Mouse (Mus musculus): Measurements from ENCODE around the gene Vstm4.

Gene Vstm4

GRCm38 (mm10) chr14:32859831-32860569 is 3.4 kb downstream of the Vstm4 start:
- no peak for DNase-seq (ENCODE audit: low read depth)

- no peak for DNase-seq (ENCODE audit: low read depth)
Observed at GRCm38 (mm10) chr14:32861149-32861581, 4.6 kb downstream of the Vstm4 start.

- DNase-seq (ENCODE audit: low read depth): no peak
Observed at GRCm38 (mm10) chr14:32861656-32862055, 5.1 kb downstream of the Vstm4 start.

GRCm38 (mm10) chr14:32865331-32865730 is 8.8 kb downstream of the Vstm4 start:
- no peak for DNase-seq (ENCODE audit: low read depth)

- no peak for DNase-seq (ENCODE audit: low read depth)
Observed at GRCm38 (mm10) chr14:32871963-32872362, 15.4 kb downstream of the Vstm4 start.

- DNase-seq (ENCODE audit: low read depth): no peak
Observed at GRCm38 (mm10) chr14:32877549-32877948, 21.0 kb downstream of the Vstm4 start.

GRCm38 (mm10) chr14:32880332-32880731 is 23.8 kb downstream of the Vstm4 start:
- DNase-seq (ENCODE audit: low read depth): no peak

GRCm38 (mm10) chr14:32881693-32882092 is 25.1 kb downstream of the Vstm4 start:
- no peak for DNase-seq (ENCODE audit: low read depth)

GRCm38 (mm10) chr14:32888876-32889674 is 32.5 kb downstream of the Vstm4 start:
- DNase-seq (ENCODE audit: low read depth): no peak

GRCm38 (mm10) chr14:32894341-32894853 is 37.8 kb downstream of the Vstm4 start:
- DNase-seq (ENCODE audit: low read depth): no peak

GRCm38 (mm10) chr14:32894878-32895277 is 38.3 kb downstream of the Vstm4 start:
- no peak for DNase-seq (ENCODE audit: low read depth)

GRCm38 (mm10) chr14:32896896-32897295 is 40.3 kb downstream of the Vstm4 start:
- no peak for DNase-seq (ENCODE audit: low read depth)

- DNase-seq (ENCODE audit: low read depth): no peak
Observed at GRCm38 (mm10) chr14:32903203-32903602, 46.6 kb downstream of the Vstm4 start.

- no peak for DNase-seq (ENCODE audit: low read depth)
Observed at GRCm38 (mm10) chr14:32906545-32906944, 50.0 kb downstream of the Vstm4 start.

GRCm38 (mm10) chr14:32909112-32909511 is 52.6 kb downstream of the Vstm4 start:
- no peak for DNase-seq (ENCODE audit: low read depth)

- DNase-seq (ENCODE audit: low read depth): no peak
Observed at GRCm38 (mm10) chr14:32911187-32911586, 54.6 kb downstream of the Vstm4 start.

- no peak for DNase-seq (ENCODE audit: low read depth)
Observed at GRCm38 (mm10) chr14:32915360-32915759, 58.8 kb downstream of the Vstm4 start.

GRCm38 (mm10) chr14:32917919-32918318 is 61.4 kb downstream of the Vstm4 start:
- DNase-seq (ENCODE audit: low read depth): no peak

GRCm38 (mm10) chr14:32923871-32924270 is 67.3 kb downstream of the Vstm4 start:
- no peak for DNase-seq (ENCODE audit: low read depth)

- no peak for DNase-seq (ENCODE audit: low read depth)
Observed at GRCm38 (mm10) chr14:32931709-32932108, 75.2 kb downstream of the Vstm4 start.

- no peak for DNase-seq (ENCODE audit: low read depth)
Observed at GRCm38 (mm10) chr14:32932220-32932619, 75.7 kb downstream of the Vstm4 start.

- DNase-seq (ENCODE audit: low read depth): no peak
Observed at GRCm38 (mm10) chr14:32934064-32934463, 77.5 kb downstream of the Vstm4 start.

- no peak for DNase-seq (ENCODE audit: low read depth)
Observed at GRCm38 (mm10) chr14:32939217-32939616, 82.7 kb downstream of the Vstm4 start.
